ENCODE assay signal across 8 mouse cellular contexts in genomic region chr15:99664600-99665451, GRCm38 (mm10). TPM values are rescaled to one million over a fixed set of nuclear protein-coding genes. Genes with fewer than 3 reads are reported as not detected.
A peak's percentile ranks its signal among the peaks of the same experiment; 100 is the strongest.
DNase-seq lines count a peak whose midpoint lies in the region; ATAC-seq and TF ChIP-seq lines count a peak whose summit lies in the region.

No protein-coding gene starts in this region.

- H3K4me2 ChIP-seq in embryonic facial prominence, embryonic 15.5 days (replicated peaks) = peak overlapping the region; percentile 88
- peak overlapping the region; percentile 82 for H3K4me2 ChIP-seq in heart, embryonic 13.5 days
- peak overlapping the region; percentile 73 for H3K4me2 ChIP-seq in neural tube, embryonic 14.5 days (ENCODE audit: low read depth, low read length)

- peak overlapping the region; percentile 70; the same call in 1 of the 2 replicates for H3K4me3 ChIP-seq in G1E (ENCODE audit: low read depth, low read length)
- peak overlapping the region; percentile 42 for H3K4me3 ChIP-seq in bone marrow macrophage, adult 2 months (ENCODE audit: insufficient read depth, low read length)
- H3K4me3 ChIP-seq in embryonic facial prominence, embryonic 15.5 days (replicated peaks) = peak overlapping the region; percentile 43
- peak overlapping the region; percentile 47 for H3K4me3 ChIP-seq in heart, embryonic 13.5 days
- peak overlapping the region; percentile 39 for H3K4me3 ChIP-seq in lung, adult 2 months (replicated peaks; ENCODE audit: extremely low read depth, low read depth, low read length)
- H3K4me3 ChIP-seq in neural tube, embryonic 14.5 days (ENCODE audit: low read depth, low read length) = peak overlapping the region; percentile 33

- ATAC-seq in G1E (ENCODE audit: extremely low read depth, insufficient number of reproducible peaks, low FRiP score, poor library complexity, severe bottlenecking) = peak; percentile 89
- ATAC-seq in embryonic facial prominence, embryonic 15.5 days (ENCODE audit: insufficient number of reproducible peaks, low FRiP score, low TSS enrichment, low read depth) = peak; percentile 25; the same call in 1 of the 2 replicates
- ATAC-seq in heart, embryonic 13.5 days (ENCODE audit: extremely low read depth, insufficient number of reproducible peaks, low FRiP score, low TSS enrichment) = peak; percentile 70
- ATAC-seq in neural tube, embryonic 14.5 days (ENCODE audit: low read depth) = peak; percentile 46

- peak; percentile 96 for DNase-seq in G1E (ENCODE audit: low spot score)
- DNase-seq in layer of hippocampus, adult 18-20 months (ENCODE audit: low spot score in 2 of 2) = peak; percentile 73 to 81
- peak; percentile 51 for DNase-seq in lung, adult 2 months
- no peak for DNase-seq in natural killer cell, adult 2 months (ENCODE audit: low spot score in 2 of 2)

- H3K9me3 ChIP-seq in G1E (replicated peaks) = peaks cover 3% of the 10 kb centered on the region
- H3K9me3 ChIP-seq in embryonic facial prominence, embryonic 15.5 days (replicated peaks) = no peaks in the 10 kb centered on the region
- no peaks in the 10 kb centered on the region for H3K9me3 ChIP-seq in heart, embryonic 13.5 days
- no peaks in the 10 kb centered on the region for H3K9me3 ChIP-seq in neural tube, embryonic 14.5 days (ENCODE audit: control insufficient read depth, low read length)

- TF ChIP-seq CTCF in G1E (IDR thresholded peaks at IDR 0.05; ENCODE audit: low read depth, low read length) = no peak
- no peak for TF ChIP-seq CTCF in bone marrow macrophage, adult 2 months (IDR thresholded peaks at IDR 0.05; ENCODE audit: low read depth, low read length)
- TF ChIP-seq CTCF in lung, adult 2 months (IDR thresholded peaks at IDR 0.05; ENCODE audit: insufficient read depth, low read length) = no peak

- WGBS in embryonic facial prominence, embryonic 15.5 days = 1% methylated on average over 46 of the region's 52 CpGs
- WGBS in heart, embryonic 13.5 days = 1% methylated on average over 42 of the region's 52 CpGs
- 1% methylated on average over 52 of the region's 52 CpGs for WGBS in lung, adult 2 months
- under 1% methylated on average over 52 of the region's 52 CpGs for WGBS in neural tube, embryonic 14.5 days

- peak overlapping the region; percentile 23; the same call in 1 of the 2 replicates for H3K9ac ChIP-seq in embryonic facial prominence, embryonic 15.5 days
- peak overlapping the region; percentile 74 for H3K9ac ChIP-seq in heart, embryonic 13.5 days
- peak overlapping the region; percentile 68 for H3K9ac ChIP-seq in neural tube, embryonic 14.5 days (replicated peaks; ENCODE audit: low read depth, low read length)

- peaks cover 75% of the 10 kb centered on the region for H3K4me1 ChIP-seq in G1E (ENCODE audit: insufficient read depth, low read depth, low read length)
- H3K4me1 ChIP-seq in bone marrow macrophage, adult 2 months (ENCODE audit: control insufficient read depth, insufficient read depth, low read length) = peaks cover 4% of the 10 kb centered on the region; the same call in 1 of the 2 replicates
- H3K4me1 ChIP-seq in embryonic facial prominence, embryonic 15.5 days = peaks cover 30% of the 10 kb centered on the region
- H3K4me1 ChIP-seq in heart, embryonic 13.5 days = peaks cover 44% of the 10 kb centered on the region
- H3K4me1 ChIP-seq in lung, adult 2 months (ENCODE audit: control insufficient read depth, insufficient read depth, low read length) = 0 out of 2 replicates have a peak, but pooled peaks cover 3% of the 10 kb centered on the region
- peaks cover 31% of the 10 kb centered on the region for H3K4me1 ChIP-seq in neural tube, embryonic 14.5 days (ENCODE audit: control insufficient read depth, insufficient read depth, low read length)

- no peak overlapping the region for H3K27ac ChIP-seq in bone marrow macrophage, adult 2 months (ENCODE audit: insufficient read depth, low read depth, low read length)
- peak overlapping the region; percentile 48; the same call in 1 of the 2 replicates for H3K27ac ChIP-seq in embryonic facial prominence, embryonic 15.5 days (replicated peaks)
- peak overlapping the region; percentile 79 for H3K27ac ChIP-seq in heart, embryonic 13.5 days (replicated peaks)
- H3K27ac ChIP-seq in neural tube, embryonic 14.5 days (ENCODE audit: low read depth, low read length) = peak overlapping the region; percentile 89

- peaks cover 29% of the 10 kb centered on the region for H3K27me3 ChIP-seq in G1E (ENCODE audit: insufficient read depth, low read length)
- H3K27me3 ChIP-seq in embryonic facial prominence, embryonic 15.5 days = peaks cover 35% of the 10 kb centered on the region
- peaks cover 47% of the 10 kb centered on the region for H3K27me3 ChIP-seq in heart, embryonic 13.5 days (replicated peaks)
- no peaks in the 10 kb centered on the region for H3K27me3 ChIP-seq in neural tube, embryonic 14.5 days (ENCODE audit: control insufficient read depth, insufficient read depth, low read length)

- H3K36me3 ChIP-seq in G1E (replicated peaks) = no peaks in the 10 kb centered on the region
- no peaks in the 10 kb centered on the region for H3K36me3 ChIP-seq in embryonic facial prominence, embryonic 15.5 days
- no peaks in the 10 kb centered on the region for H3K36me3 ChIP-seq in heart, embryonic 13.5 days
- no peaks in the 10 kb centered on the region for H3K36me3 ChIP-seq in neural tube, embryonic 14.5 days (ENCODE audit: control insufficient read depth, insufficient read depth, low read length)

- TF ChIP-seq POLR2A in bone marrow macrophage, adult 2 months (IDR thresholded peaks at IDR 0.05; ENCODE audit: borderline replicate concordance, low read depth, low read length) = 0 out of 2 replicates have a peak, but pooled peaks have one; percentile 22
- TF ChIP-seq POLR2A in lung, adult 2 months (IDR thresholded peaks at IDR 0.05; ENCODE audit: borderline replicate concordance, extremely low read depth, low read depth, low read length) = no peak

RNA-seq across cellular contexts. Expression of gene Asic1, which starts 5.3 kb away (rescaled TPM):
- total RNA-seq in G1E (2014; fragmentation: Nextera tagmentation) = not detected in 2 replicates
- 0.22 and 0.41 TPM in 2 replicates for total RNA-seq in G1E (2017)
- not detected in 2 replicates for polyA plus RNA-seq in G1E (2012)
- not detected in 2 replicates for polyA plus RNA-seq in bone marrow macrophage, adult 2 months (2012; ENCODE audit: insufficient read depth, insufficient read length, missing spikeins)
- polyA plus RNA-seq in embryonic facial prominence, embryonic 15.5 days (2015; fragmentation: Nextera tagmentation; extraction: Ambion mirVana) = 4.4 and 4.6 TPM in 2 replicates
- 1.6 and 1.8 TPM in 2 replicates for polyA plus RNA-seq in heart, embryonic 13.5 days (2015; fragmentation: Nextera tagmentation; extraction: Ambion mirVana)
- 10 to 100 TPM; 29.6 to 36.9 TPM for total RNA-seq in layer of hippocampus, adult 18-20 months (2021)
- polyA plus RNA-seq in lung, adult 2 months (2012; rRNA removed) = 0.18 and 0.19 TPM in 2 replicates
- polyA plus RNA-seq in neural tube, embryonic 14.5 days (2014; fragmentation: Nextera tagmentation; extraction: Ambion mirVana) = 66.0 and 69.8 TPM in 2 replicates

RNA-seq across cellular contexts. Expression of gene Racgap1, which starts 13.4 kb away (rescaled TPM):
- 132 and 189 TPM in 2 replicates for total RNA-seq in G1E (2014; fragmentation: Nextera tagmentation)
- 71.7 and 81.3 TPM in 2 replicates for total RNA-seq in G1E (2017)
- 21.4 and 35.6 TPM in 2 replicates for polyA plus RNA-seq in G1E (2012)
- 55.8 and 56.8 TPM in 2 replicates for polyA plus RNA-seq in bone marrow macrophage, adult 2 months (2012; ENCODE audit: insufficient read depth, insufficient read length, missing spikeins)
- 110 and 118 TPM in 2 replicates for polyA plus RNA-seq in embryonic facial prominence, embryonic 15.5 days (2015; fragmentation: Nextera tagmentation; extraction: Ambion mirVana)
- 119 and 125 TPM in 2 replicates for polyA plus RNA-seq in heart, embryonic 13.5 days (2015; fragmentation: Nextera tagmentation; extraction: Ambion mirVana)
- total RNA-seq in layer of hippocampus, adult 18-20 months (2021) = 1 to 10 TPM; 3.8 to 6.8 TPM
- polyA plus RNA-seq in lung, adult 2 months (2012; rRNA removed) = 2.9 and 4.9 TPM in 2 replicates
- polyA plus RNA-seq in neural tube, embryonic 14.5 days (2014; fragmentation: Nextera tagmentation; extraction: Ambion mirVana) = 45.9 and 65.6 TPM in 2 replicates

RNA-seq across cellular contexts. Expression of gene Smarcd1, which starts 37.1 kb away (rescaled TPM):
- total RNA-seq in G1E (2014; fragmentation: Nextera tagmentation) (43.3 and 50.9 TPM in 2 replicates), G1E (2017) (11.4 and 12.0 TPM in 2 replicates)
- 45.3 and 69.1 TPM in 2 replicates for polyA plus RNA-seq in G1E (2012)
- polyA plus RNA-seq in bone marrow macrophage, adult 2 months (2012; ENCODE audit: insufficient read depth, insufficient read length, missing spikeins) = 17.7 and 19.4 TPM in 2 replicates
- 37.4 and 40.1 TPM in 2 replicates for polyA plus RNA-seq in embryonic facial prominence, embryonic 15.5 days (2015; fragmentation: Nextera tagmentation; extraction: Ambion mirVana)
- polyA plus RNA-seq in heart, embryonic 13.5 days (2015; fragmentation: Nextera tagmentation; extraction: Ambion mirVana) = 22.1 and 22.3 TPM in 2 replicates
- total RNA-seq in layer of hippocampus, adult 18-20 months (2021) = 100 to 1,000 TPM; 108 to 109 TPM
- 30.1 and 38.0 TPM in 2 replicates for polyA plus RNA-seq in lung, adult 2 months (2012; rRNA removed)
- polyA plus RNA-seq in neural tube, embryonic 14.5 days (2014; fragmentation: Nextera tagmentation; extraction: Ambion mirVana) = 110 TPM in 2 replicates

RNA-seq across cellular contexts. Expression of gene Gm17349, which starts 40.5 kb away (rescaled TPM):
- total RNA-seq in G1E (2014; fragmentation: Nextera tagmentation) (not detected in 2 replicates), G1E (2017) (0.98 TPM in 1 of 2 replicates, not detected in the other)
- 2.3 and 4.1 TPM in 2 replicates for polyA plus RNA-seq in G1E (2012)
- not detected in 2 replicates for polyA plus RNA-seq in bone marrow macrophage, adult 2 months (2012; ENCODE audit: insufficient read depth, insufficient read length, missing spikeins)
- not detected in 2 replicates for polyA plus RNA-seq in embryonic facial prominence, embryonic 15.5 days (2015; fragmentation: Nextera tagmentation; extraction: Ambion mirVana)
- polyA plus RNA-seq in heart, embryonic 13.5 days (2015; fragmentation: Nextera tagmentation; extraction: Ambion mirVana) = not detected in 2 replicates
- total RNA-seq in layer of hippocampus, adult 18-20 months (2021) = 1 to 10 TPM; 5.0 to 8.7 TPM
- 1.0 TPM in 1 of 2 replicates, not detected in the other for polyA plus RNA-seq in lung, adult 2 months (2012; rRNA removed)
- polyA plus RNA-seq in neural tube, embryonic 14.5 days (2014; fragmentation: Nextera tagmentation; extraction: Ambion mirVana) = not detected in 2 replicates

RNA-seq across cellular contexts. Expression of gene Gpd1, which starts 52.5 kb away (rescaled TPM):
- total RNA-seq in G1E (2014; fragmentation: Nextera tagmentation) = not detected in 2 replicates
- 0.06 TPM in 1 of 2 replicates, not detected in the other for total RNA-seq in G1E (2017)
- polyA plus RNA-seq in G1E (2012) = not detected in 2 replicates
- 0.37 and 1.2 TPM in 2 replicates for polyA plus RNA-seq in bone marrow macrophage, adult 2 months (2012; ENCODE audit: insufficient read depth, insufficient read length, missing spikeins)
- 0.76 and 1.0 TPM in 2 replicates for polyA plus RNA-seq in embryonic facial prominence, embryonic 15.5 days (2015; fragmentation: Nextera tagmentation; extraction: Ambion mirVana)
- polyA plus RNA-seq in heart, embryonic 13.5 days (2015; fragmentation: Nextera tagmentation; extraction: Ambion mirVana) = 1.3 and 1.8 TPM in 2 replicates
- total RNA-seq in layer of hippocampus, adult 18-20 months (2021) = 100 to 1,000 TPM; 130 to 153 TPM
- 55.2 and 114 TPM in 2 replicates for polyA plus RNA-seq in lung, adult 2 months (2012; rRNA removed)
- 1.2 and 1.3 TPM in 2 replicates for polyA plus RNA-seq in neural tube, embryonic 14.5 days (2014; fragmentation: Nextera tagmentation; extraction: Ambion mirVana)

Comparison
In these comparisons a context has a peak if more than half of its experiments do, and no peak if none do; other contexts are left out.
1. ATAC-seq: peak in every context shown above with its lines; median percentile 89 in G1E; 70 in heart, embryonic 13.5 days; 46 in neural tube, embryonic 14.5 days; 25 in embryonic facial prominence, embryonic 15.5 days.
2. DNase-seq: peak in G1E (single experiment), layer of hippocampus, adult 18-20 months (2 of 2) and lung, adult 2 months (single experiment); none in natural killer cell, adult 2 months (0 of 2).
3. H3K9ac ChIP-seq: peak in every context shown above with its lines; median percentile 74 in heart, embryonic 13.5 days; 68 in neural tube, embryonic 14.5 days; 23 in embryonic facial prominence, embryonic 15.5 days.
4. RNA of gene Asic1, which starts 5.3 kb away (polyA plus RNA-seq): 66.0 to 69.8 TPM in neural tube, embryonic 14.5 days; 4.4 to 4.6 TPM in embryonic facial prominence, embryonic 15.5 days, 1.6 to 1.8 TPM in heart, embryonic 13.5 days, 0.18 to 0.19 TPM in lung, adult 2 months, not detected in G1E and not detected in bone marrow macrophage, adult 2 months; every median in the first group is over 10 times any median in the second.
5. Peak in every context shown above with its lines, with median percentiles within 50 percentile points of each other: H3K4me3 ChIP-seq and H3K4me2 ChIP-seq.